In the genomic region with DNA sequence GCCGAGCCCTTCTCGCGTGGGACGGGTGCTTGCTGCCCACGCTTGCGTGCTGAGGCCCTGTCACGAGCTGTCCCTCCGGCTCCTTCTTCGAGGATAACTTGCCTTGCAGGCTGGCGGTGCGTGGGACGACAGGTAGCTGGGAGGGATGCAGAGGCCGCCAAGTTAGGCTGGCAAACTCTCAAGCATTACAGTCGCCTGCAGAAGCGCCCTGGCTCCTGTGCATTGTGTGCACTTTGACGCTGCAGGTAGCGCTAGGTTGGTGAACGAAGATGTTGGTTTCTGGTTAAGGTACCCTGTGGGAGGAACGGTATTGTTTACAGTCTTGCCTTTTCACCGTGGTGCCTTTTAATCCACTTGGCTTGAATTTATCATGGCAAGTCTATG, we compare ENCODE assay signal across 8 mouse cellular contexts. TPM values are rescaled to one million over a fixed set of nuclear protein-coding genes. Genes with fewer than 3 reads are reported as not detected.
DNase-seq lines count a peak whose midpoint lies in the region; ATAC-seq and TF ChIP-seq lines count a peak whose summit lies in the region.

No protein-coding gene starts in this region.

- DNase-seq in lung, embryonic 14.5 days = no peak
- DNase-seq in lung, postnatal 25 days (ENCODE audit: low spot score) = no peak
- DNase-seq in cerebellum, postnatal 14 days = peak; percentile 69 to 76
- DNase-seq in layer of hippocampus, adult 9-11 months = no peak
- no peak for DNase-seq in urinary bladder, postnatal 10 days (ENCODE audit: low spot score)
- no peak for DNase-seq in layer of hippocampus, adult 9-10 months (ENCODE audit: low spot score)

- H3K27me3 ChIP-seq in lung, embryonic 14.5 days (ENCODE audit: insufficient read depth, low read length) = no peaks in the 10 kb centered on the region
- no peaks in the 10 kb centered on the region for H3K27me3 ChIP-seq in heart, embryonic 16.5 days (ENCODE audit: control insufficient read depth, insufficient read depth, low read length)

- ATAC-seq in lung, embryonic 14.5 days (ENCODE audit: insufficient read depth) = no peak
- ATAC-seq in heart, embryonic 16.5 days (replicated peaks; ENCODE audit: extremely low read depth, insufficient read depth, low FRiP score) = no peak
- ATAC-seq in megakaryocyte progenitor cell, adult 5-6 weeks (replicated peaks; ENCODE audit: poor library complexity) = peak; percentile 12; the same call in 1 of the 2 replicates

- H3K9ac ChIP-seq in lung, embryonic 14.5 days = peak overlapping the region; percentile 86
- H3K9ac ChIP-seq in heart, embryonic 16.5 days (ENCODE audit: low read length) = peak overlapping the region; percentile 93

- H3K36me3 ChIP-seq in lung, embryonic 14.5 days (ENCODE audit: insufficient read depth) = peaks cover 18% of the 10 kb centered on the region
- H3K36me3 ChIP-seq in heart, embryonic 16.5 days (ENCODE audit: control insufficient read depth, insufficient read depth) = peaks cover 3% of the 10 kb centered on the region; the same call in 1 of the 2 replicates

- WGBS in lung, embryonic 14.5 days = under 1% methylated on average over 20 of the region's 20 CpGs
- WGBS in heart, embryonic 16.5 days = under 1% methylated on average over 20 of the region's 20 CpGs

- H3K4me2 ChIP-seq in lung, embryonic 14.5 days = peak overlapping the region; percentile 81
- H3K4me2 ChIP-seq in heart, embryonic 16.5 days (ENCODE audit: low read depth, low read length) = peak overlapping the region; percentile 85

- H3K9me3 ChIP-seq in lung, embryonic 14.5 days (ENCODE audit: low read depth, low read length) = no peaks in the 10 kb centered on the region
- H3K9me3 ChIP-seq in heart, embryonic 16.5 days (replicated peaks; ENCODE audit: control insufficient read depth, low read length) = no peaks in the 10 kb centered on the region

- TF ChIP-seq CTCF in lung, embryonic 14.5 days (IDR thresholded peaks at IDR 0.05; ENCODE audit: low read depth) = no peak

- H3K27ac ChIP-seq in lung, embryonic 14.5 days (ENCODE audit: low read depth) = peak overlapping the region; percentile 79
- H3K27ac ChIP-seq in heart, embryonic 16.5 days (ENCODE audit: low read length) = peak overlapping the region; percentile 84

- peaks cover 7% of the 10 kb centered on the region for H3K4me1 ChIP-seq in lung, embryonic 14.5 days (ENCODE audit: insufficient read depth)
- peaks cover 9% of the 10 kb centered on the region for H3K4me1 ChIP-seq in heart, embryonic 16.5 days (ENCODE audit: control insufficient read depth, insufficient read depth, low read length)

- H3K4me3 ChIP-seq in lung, embryonic 14.5 days (ENCODE audit: low read depth, low read length) = peak overlapping the region; percentile 90
- H3K4me3 ChIP-seq in heart, embryonic 16.5 days (ENCODE audit: low read length) = peak overlapping the region; percentile 96

RNA-seq across cellular contexts. Expression of gene Shprh, which starts 0.5 kb away (rescaled TPM):
- polyA plus RNA-seq in lung, embryonic 14.5 days (2014; fragmentation: Nextera tagmentation; extraction: Ambion mirVana) = 22.2 and 22.7 TPM in 2 replicates
- polyA plus RNA-seq in heart, embryonic 16.5 days (2015; fragmentation: Nextera tagmentation; extraction: Ambion mirVana) = 9.7 and 10.4 TPM in 2 replicates
- total RNA-seq in megakaryocyte progenitor cell, adult 5-6 weeks (2015) = 14.8 and 17.5 TPM in 2 replicates
- total RNA-seq in megakaryocyte progenitor cell, adult 5-6 weeks (2017) = 17.8 and 23.7 TPM in 2 replicates

Comparison
In these comparisons a context has a peak if more than half of its experiments do, and no peak if none do; other contexts are left out.
1. DNase-seq: peak in cerebellum, postnatal 14 days (2 of 2); none in lung, embryonic 14.5 days (single experiment), lung, postnatal 25 days (single experiment), layer of hippocampus, adult 9-11 months (single experiment), urinary bladder, postnatal 10 days (single experiment) and layer of hippocampus, adult 9-10 months (single experiment).